Mouse (Mus musculus): ENCODE measurements around the gene Prrc2a. TPM values are rescaled to one million over a fixed set of nuclear protein-coding genes. Genes with fewer than 3 reads are reported as not detected.

Prrc2a gene
- polyA plus RNA-seq (2015; fragmentation: Nextera tagmentation; extraction: Ambion mirVana): 46.9 and 52.2 TPM in 2 replicates

GRCm38 (mm10) chr17:35164568-35165450 lies at the start of gene Prrc2a:
Gene Prrc2a (minus strand): TSS chr17:35164897.
- under 1% methylated on average over 59 of the region's 89 CpGs for WGBS (ENCODE audit: insufficient replicate concordance)
- H3K27me3 ChIP-seq: no peaks in the 10 kb centered on the region

GRCm38 (mm10) chr17:35213071-35213470 lies 48.4 kb upstream of the Prrc2a start:
- Histone ChIP-seq H3K9ac (no peak overlapping the region), H3K27me3 (peaks cover 9% of the 10 kb centered on the region), H3K4me2 (no peak overlapping the region), H3K4me3 (replicated peaks) (no peak overlapping the region), H3K9me3 (replicated peaks) (no peaks in the 10 kb centered on the region), H3K27ac (replicated peaks) (no peak overlapping the region), H3K36me3 (replicated peaks) (no peaks in the 10 kb centered on the region), H3K4me1 (replicated peaks) (peaks cover 8% of the 10 kb centered on the region)
- no peak for ATAC-seq (ENCODE audit: insufficient read depth)
- WGBS (ENCODE audit: insufficient replicate concordance): 69% methylated on average over 5 of the region's 5 CpGs

More at GRCm38 (mm10) chr17:35164568-35165450, at the start of gene Prrc2a:
- peak within 1 kb of the TSS; percentile 79 for H3K4me2 ChIP-seq
- no peaks in the 10 kb centered on the region for H3K9me3 ChIP-seq (replicated peaks)
- peak; percentile 96 for ATAC-seq (ENCODE audit: insufficient read depth)
- H3K27ac ChIP-seq (replicated peaks): peak within 1 kb of the TSS; percentile 95
- H3K36me3 ChIP-seq (replicated peaks): peaks cover 31% of the 10 kb centered on the region
- peak within 1 kb of the TSS; percentile 100 for H3K4me3 ChIP-seq (replicated peaks)
- peak within 1 kb of the TSS; percentile 100 for H3K9ac ChIP-seq
- peaks cover 38% of the 10 kb centered on the region for H3K4me1 ChIP-seq (replicated peaks)

DNA sequence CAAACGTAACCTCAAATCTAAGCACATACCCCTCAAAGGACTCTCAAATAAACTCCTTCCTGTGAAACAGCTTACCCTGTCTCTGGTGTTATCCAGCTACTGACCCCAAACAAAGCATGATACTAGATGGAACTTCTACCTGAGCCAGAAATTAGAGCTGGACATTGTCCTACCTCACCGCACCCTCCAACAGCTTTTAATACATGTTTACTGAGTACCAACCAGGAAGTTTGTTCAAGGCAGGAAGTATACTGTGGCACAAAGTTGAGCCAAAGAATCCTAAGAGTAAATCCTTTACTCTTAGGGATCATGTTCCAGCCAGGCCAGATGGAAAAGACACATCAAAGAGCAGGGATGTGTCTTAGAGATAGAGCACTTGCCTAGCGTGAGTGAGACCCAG lies 45.9 kb upstream of the Prrc2a start:
- no peak for ATAC-seq (ENCODE audit: insufficient read depth)
- no peak overlapping the region for H3K4me3 ChIP-seq (replicated peaks)
- no peak overlapping the region for H3K27ac ChIP-seq (replicated peaks)
- H3K36me3 ChIP-seq (replicated peaks): no peaks in the 10 kb centered on the region
- peaks cover 4% of the 10 kb centered on the region; the same call in 1 of the 2 replicates for H3K4me1 ChIP-seq (replicated peaks)
- H3K27me3 ChIP-seq: peaks cover 9% of the 10 kb centered on the region
- no peaks in the 10 kb centered on the region for H3K9me3 ChIP-seq (replicated peaks)
- 61% methylated on average over 3 of the region's 3 CpGs for WGBS (ENCODE audit: insufficient replicate concordance)
- H3K9ac ChIP-seq: no peak overlapping the region
- no peak overlapping the region for H3K4me2 ChIP-seq

DNA sequence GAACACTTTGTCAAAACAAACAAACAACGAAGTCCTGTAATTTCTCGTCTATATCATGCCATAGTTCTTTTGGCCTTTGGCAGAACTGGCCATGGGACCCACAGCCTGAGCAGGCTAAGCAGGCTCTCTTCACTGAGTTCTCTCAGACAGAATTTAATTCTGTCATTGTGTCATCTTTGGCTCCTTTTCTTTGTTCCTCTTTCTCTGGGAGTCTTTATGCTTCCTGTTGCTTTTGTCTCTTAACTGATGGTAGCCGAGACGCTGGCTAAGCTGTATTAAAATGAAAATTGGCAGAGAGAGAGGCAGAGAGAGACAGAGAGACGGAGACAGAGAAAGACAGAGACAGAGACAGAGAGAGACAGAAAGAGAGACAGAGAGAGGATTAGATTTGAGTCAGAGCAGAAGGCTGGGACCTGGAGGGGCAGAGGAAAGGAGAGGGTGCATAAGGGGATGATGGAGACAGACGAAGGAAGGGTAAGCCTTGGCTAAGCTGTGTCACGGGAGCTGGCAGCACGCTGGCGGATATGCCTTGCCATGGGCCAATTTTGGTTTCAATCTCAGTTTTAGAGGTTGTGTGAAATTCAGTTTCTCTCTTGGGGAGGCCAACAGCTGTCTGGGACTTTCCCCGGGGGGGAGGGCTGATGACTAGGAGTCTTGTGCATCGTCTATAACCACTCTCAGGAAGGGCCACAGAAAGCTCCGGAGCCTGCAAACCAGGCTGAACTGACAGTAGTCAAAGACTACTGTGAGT lies 45.3 kb upstream of the Prrc2a start:
- H3K4me3 ChIP-seq (replicated peaks): no peak overlapping the region
- no peak overlapping the region for H3K4me2 ChIP-seq
- 35% methylated on average over 12 of the region's 12 CpGs for whole genome bisulfite sequencing (ENCODE audit: insufficient replicate concordance)
- ATAC-seq (ENCODE audit: insufficient read depth): no peak
- H3K27ac ChIP-seq (replicated peaks): no peak overlapping the region
- peaks cover 4% of the 10 kb centered on the region; the same call in 1 of the 2 replicates for H3K4me1 ChIP-seq (replicated peaks)
- peaks cover 12% of the 10 kb centered on the region for H3K27me3 ChIP-seq
- H3K9me3 ChIP-seq (replicated peaks): no peaks in the 10 kb centered on the region
- H3K36me3 ChIP-seq (replicated peaks): no peaks in the 10 kb centered on the region
- no peak overlapping the region for H3K9ac ChIP-seq

DNA sequence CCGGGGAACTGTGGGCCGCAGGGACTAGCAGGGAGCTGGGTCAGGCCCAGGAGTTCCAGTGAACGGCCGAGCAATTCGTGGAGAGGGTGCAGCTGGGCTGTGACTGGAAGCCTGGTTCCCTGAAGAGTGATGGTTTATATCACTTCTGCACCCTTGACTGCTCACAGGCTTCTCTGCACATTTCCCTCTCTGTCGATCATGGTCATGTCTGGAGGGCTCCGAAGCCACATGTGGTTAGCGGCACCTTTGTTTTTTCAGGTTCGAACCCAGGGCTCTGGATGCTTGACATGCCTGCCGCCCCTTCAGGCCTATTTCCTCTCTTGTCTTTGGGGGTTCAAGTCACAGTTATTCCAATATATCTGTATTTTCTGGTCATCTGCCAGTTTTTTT lies 40.7 kb upstream of the Prrc2a start:
- WGBS (ENCODE audit: insufficient replicate concordance): 49% methylated on average over 10 of the region's 10 CpGs
- H3K27ac ChIP-seq (replicated peaks): no peak overlapping the region
- H3K4me3 ChIP-seq (replicated peaks): no peak overlapping the region
- H3K27me3 ChIP-seq: peaks cover 55% of the 10 kb centered on the region
- H3K9me3 ChIP-seq (replicated peaks): no peaks in the 10 kb centered on the region
- H3K36me3 ChIP-seq (replicated peaks): no peaks in the 10 kb centered on the region
- ATAC-seq (ENCODE audit: insufficient read depth): no peak
- H3K4me1 ChIP-seq (replicated peaks): peaks cover 8% of the 10 kb centered on the region; the same call in 1 of the 2 replicates
- H3K4me2 ChIP-seq: no peak overlapping the region
- H3K9ac ChIP-seq: no peak overlapping the region

- peaks cover 56% of the 10 kb centered on the region for H3K27me3 ChIP-seq
- peaks cover 11% of the 10 kb centered on the region; the same call in 1 of the 2 replicates for H3K4me1 ChIP-seq (replicated peaks)
- H3K9ac ChIP-seq: no peak within 1 kb of the TSS
- no peak within 1 kb of the TSS for H3K27ac ChIP-seq (replicated peaks)
- no peaks in the 10 kb centered on the region for H3K36me3 ChIP-seq (replicated peaks)
- ATAC-seq (ENCODE audit: insufficient read depth): no peak
- H3K9me3 ChIP-seq (replicated peaks): no peaks in the 10 kb centered on the region
- WGBS (ENCODE audit: insufficient replicate concordance): 40% methylated on average over 20 of the region's 20 CpGs
- no peak within 1 kb of the TSS for H3K4me3 ChIP-seq (replicated peaks)
- H3K4me2 ChIP-seq: no peak within 1 kb of the TSS
Observed at GRCm38 (mm10) chr17:35204494-35205379, 40.0 kb upstream of the Prrc2a start, which contains the start of gene Lta. Gene Lta (minus strand): TSS chr17:35205351.

DNA sequence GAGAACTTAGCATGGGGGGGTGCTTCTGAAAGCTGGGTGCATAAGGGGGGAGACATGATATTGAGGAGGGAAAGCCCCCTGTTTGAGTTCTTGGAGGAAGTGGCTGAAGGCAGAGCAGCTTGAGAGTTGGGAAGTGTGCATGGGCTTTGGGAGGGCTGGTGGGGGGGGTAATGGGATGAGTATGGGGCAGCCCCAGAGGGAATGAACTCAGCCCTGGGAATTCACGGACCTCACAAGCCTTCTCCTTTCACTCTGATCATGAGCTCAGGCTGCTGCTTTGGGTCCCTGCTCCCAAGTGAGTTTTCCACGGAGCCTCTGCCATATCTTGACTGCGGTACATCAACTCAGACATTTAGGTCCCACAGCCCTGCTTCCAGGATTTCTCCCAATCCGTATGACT lies 37.7 kb upstream of the Prrc2a start:
- no peaks in the 10 kb centered on the region for H3K36me3 ChIP-seq (replicated peaks)
- no peak for ATAC-seq (ENCODE audit: insufficient read depth)
- no peak overlapping the region for H3K27ac ChIP-seq (replicated peaks)
- H3K9ac ChIP-seq: no peak overlapping the region
- no peak overlapping the region for H3K4me2 ChIP-seq
- 66% methylated on average over 4 of the region's 4 CpGs for WGBS (ENCODE audit: insufficient replicate concordance)
- H3K4me3 ChIP-seq (replicated peaks): no peak overlapping the region
- peaks cover 11% of the 10 kb centered on the region; the same call in 1 of the 2 replicates for H3K4me1 ChIP-seq (replicated peaks)
- H3K9me3 ChIP-seq (replicated peaks): no peaks in the 10 kb centered on the region
- H3K27me3 ChIP-seq: peaks cover 68% of the 10 kb centered on the region

- 8% methylated on average over 13 of the region's 13 CpGs for WGBS (ENCODE audit: insufficient replicate concordance)
- H3K4me3 ChIP-seq (replicated peaks): peak within 1 kb of the TSS; percentile 40
- H3K9ac ChIP-seq: peak within 1 kb of the TSS; percentile 30; the same call in 1 of the 2 replicates
- H3K4me2 ChIP-seq: peak within 1 kb of the TSS; percentile 41
- no peaks in the 10 kb centered on the region for H3K9me3 ChIP-seq (replicated peaks)
- H3K4me1 ChIP-seq (replicated peaks): peaks cover 11% of the 10 kb centered on the region; the same call in 1 of the 2 replicates
- no peaks in the 10 kb centered on the region for H3K36me3 ChIP-seq (replicated peaks)
- H3K27ac ChIP-seq (replicated peaks): peak within 1 kb of the TSS; percentile 71
- no peak for ATAC-seq (ENCODE audit: insufficient read depth)
- peaks cover 73% of the 10 kb centered on the region for H3K27me3 ChIP-seq
Observed at GRCm38 (mm10) chr17:35201787-35202186, 37.1 kb upstream of the Prrc2a start, which contains the start of gene Tnf. Gene Tnf (minus strand): TSS chr17:35202007.

- H3K27me3 ChIP-seq: peaks cover 79% of the 10 kb centered on the region
- no peaks in the 10 kb centered on the region for H3K9me3 ChIP-seq (replicated peaks)
- H3K36me3 ChIP-seq (replicated peaks): no peaks in the 10 kb centered on the region
- 0 out of 2 replicates have a peak overlapping the region, but pooled peaks have one; percentile 30 for H3K9ac ChIP-seq
- H3K4me2 ChIP-seq: peak overlapping the region; percentile 41
- H3K27ac ChIP-seq (replicated peaks): peak overlapping the region; percentile 71; the same call in 1 of the 2 replicates
- WGBS (ENCODE audit: insufficient replicate concordance): 10% methylated on average over 11 of the region's 11 CpGs
- H3K4me1 ChIP-seq (replicated peaks): peaks cover 16% of the 10 kb centered on the region; the same call in 1 of the 2 replicates
- no peak for ATAC-seq (ENCODE audit: insufficient read depth)
- peak overlapping the region; percentile 40 for H3K4me3 ChIP-seq (replicated peaks)
Observed at GRCm38 (mm10) chr17:35201128-35201527, 36.4 kb upstream of the Prrc2a start.

- H3K4me2 ChIP-seq: peak overlapping the region; percentile 41
- no peak overlapping the region for H3K9ac ChIP-seq
- no peaks in the 10 kb centered on the region for H3K9me3 ChIP-seq (replicated peaks)
- peaks cover 85% of the 10 kb centered on the region for H3K27me3 ChIP-seq
- peak overlapping the region; percentile 40 for H3K4me3 ChIP-seq (replicated peaks)
- no peaks in the 10 kb centered on the region for H3K36me3 ChIP-seq (replicated peaks)
- WGBS (ENCODE audit: insufficient replicate concordance): 15% methylated on average over 11 of the region's 11 CpGs
- peak; percentile 48; the same call in 1 of the 2 replicates for ATAC-seq (ENCODE audit: insufficient read depth)
- H3K27ac ChIP-seq (replicated peaks): peak overlapping the region; percentile 71
- peaks cover 24% of the 10 kb centered on the region for H3K4me1 ChIP-seq (replicated peaks)
Observed at GRCm38 (mm10) chr17:35200398-35200797, 35.7 kb upstream of the Prrc2a start.

Measured in liver, embryonic 15.5 days (tissue).